Mouse (Mus musculus) E14TG2a.4 (cell line): ENCODE measurements around the gene Sord.

Source experiments
- CTCF ChIP-seq: conservative IDR thresholded peaks from 2 replicates; pipeline ENCODE4 v1.5.1; 2014; ENCODE audit warnings: low read length
- NANOG ChIP-seq: IDR thresholded peaks from 2 replicates; pipeline ENCODE4 v1.6.1; 2014; ENCODE audit warnings: borderline replicate concordance, low read length, mixed read lengths
- POU5F1 ChIP-seq: IDR thresholded peaks from 2 replicates; pipeline ENCODE4 v1.6.1; 2014; ENCODE audit warnings: low read length, borderline replicate concordance

- no peak for TF ChIP-seq CTCF
- TF ChIP-seq NANOG: no peak
- TF ChIP-seq POU5F1: no peak
These were observed 71.6 kb downstream of the Sord start for GRCm38 (mm10) chr2:122306184-122306583.
